15 mouse cellular contexts compared by ENCODE assay signal in genomic region chr1:176995419-176995775, GRCm38 (mm10).
DNase-seq lines count a peak whose midpoint lies in the region; ATAC-seq and TF ChIP-seq lines count a peak whose summit lies in the region.
"Had no signal": no experiment of that assay in that cellular context is flagged by ENCODE, and none has a peak within 500 bp of the region (broad histone marks: within the 10 kb centered on the region; RNA-seq: fewer than 3 reads in every experiment).

No protein-coding gene starts in this region.

- DNase-seq in left cerebral cortex, adult 2 months (ENCODE audit: extremely low spot score in 1 of 2, low spot score in 2 of 2), result no peak
- no peak for DNase-seq in left cerebral cortex, postnatal 10 days (ENCODE audit: extremely low spot score in 1 of 2, low spot score in 2 of 2)
- no peak for DNase-seq in forebrain, postnatal 0 days
- DNase-seq in limb, embryonic 10.5 days (ENCODE audit: low spot score), result no peak
- DNase-seq in right cerebral cortex, adult 2 months (ENCODE audit: low spot score in 2 of 2), result no peak
- DNase-seq in thymus, postnatal 0 days (ENCODE audit: low spot score), result no peak
- no peak for DNase-seq in thymus, postnatal 25 days
- DNase-seq: B cell, adult 2 months; cerebellum, adult 9-10 months; heart, adult 18-20 months; heart, postnatal 14 days; kidney, postnatal 36 days had no signal

- H3K4me2 ChIP-seq in forebrain, postnatal 0 days (ENCODE audit: low read depth), result no peak overlapping the region
- no peak overlapping the region for H3K4me2 ChIP-seq in neural tube, embryonic 14.5 days (ENCODE audit: low read depth, low read length)
- H3K4me2 ChIP-seq: liver, embryonic 15.5 days had no signal

- 80% methylated on average over 4 of the region's 4 CpGs for WGBS in forebrain, postnatal 0 days
- WGBS in limb, embryonic 10.5 days, result 87% methylated on average over 4 of the region's 4 CpGs
- whole genome bisulfite sequencing in neural tube, embryonic 14.5 days, result 81% methylated on average over 4 of the region's 4 CpGs

- H3K4me1 ChIP-seq in forebrain, postnatal 0 days (ENCODE audit: insufficient read depth), result peaks cover 41% of the 10 kb centered on the region
- H3K4me1 ChIP-seq in limb, embryonic 10.5 days, result peaks cover 55% of the 10 kb centered on the region
- peaks cover 35% of the 10 kb centered on the region for H3K4me1 ChIP-seq in neural tube, embryonic 14.5 days (ENCODE audit: control insufficient read depth, insufficient read depth, low read length)

- no peaks in the 10 kb centered on the region for H3K9me3 ChIP-seq in forebrain, postnatal 0 days (ENCODE audit: low read length)
- H3K9me3 ChIP-seq in limb, embryonic 10.5 days (replicated peaks), result no peaks in the 10 kb centered on the region
- H3K9me3 ChIP-seq in neural tube, embryonic 14.5 days (ENCODE audit: control insufficient read depth, low read length), result no peaks in the 10 kb centered on the region
- H3K9me3 ChIP-seq: G1E; liver, embryonic 15.5 days had no signal

- no peaks in the 10 kb centered on the region for H3K36me3 ChIP-seq in forebrain, postnatal 0 days (ENCODE audit: insufficient read depth)
- H3K36me3 ChIP-seq in limb, embryonic 10.5 days, result no peaks in the 10 kb centered on the region
- no peaks in the 10 kb centered on the region for H3K36me3 ChIP-seq in neural tube, embryonic 14.5 days (ENCODE audit: control insufficient read depth, insufficient read depth, low read length)
- H3K36me3 ChIP-seq: liver, embryonic 15.5 days had no signal

- no peak overlapping the region for H3K9ac ChIP-seq in forebrain, postnatal 0 days
- no peak overlapping the region; the same call in 1 of the 2 replicates for H3K9ac ChIP-seq in neural tube, embryonic 14.5 days (replicated peaks; ENCODE audit: low read depth, low read length)
- H3K9ac ChIP-seq: liver, embryonic 15.5 days had no signal

- ATAC-seq in forebrain, postnatal 0 days, result no peak
- no peak for ATAC-seq in neural tube, embryonic 14.5 days (ENCODE audit: low read depth)

- TF ChIP-seq CTCF in left cerebral cortex, adult 2 months (IDR thresholded peaks at IDR 0.05), result no peak
- no peak for TF ChIP-seq CTCF in forebrain, postnatal 0 days (IDR thresholded peaks at IDR 0.05; ENCODE audit: low read depth)

- intact Hi-C loops in left cerebral cortex, adult 2 months (cut with DNase I), result loop anchor here (5.0 kb wide), 2 partner anchors 113 to 192 kb away; no protein-coding TSS in a partner anchor
- intact Hi-C loops in left cerebral cortex, postnatal 10 days (cut with DNase I), result loop anchor here (10.0 kb wide), 2 partner anchors 111 to 689 kb away; no protein-coding TSS in a partner anchor

- H3K27ac ChIP-seq in left cerebral cortex, adult 2 months, result peak overlapping the region; percentile 63
- peak overlapping the region; percentile 89 for H3K27ac ChIP-seq in forebrain, postnatal 0 days (ENCODE audit: low read depth, low read length)
- peak overlapping the region; percentile 42 for H3K27ac ChIP-seq in limb, embryonic 10.5 days
- peak overlapping the region; percentile 13; the same call in 1 of the 2 replicates for H3K27ac ChIP-seq in neural tube, embryonic 14.5 days (ENCODE audit: low read depth, low read length)
- H3K27ac ChIP-seq: liver, embryonic 15.5 days had no signal

- H3K4me3 ChIP-seq in left cerebral cortex, adult 2 months, result no peak overlapping the region
- H3K4me3 ChIP-seq in forebrain, postnatal 0 days (ENCODE audit: low read depth, low read length), result no peak overlapping the region
- H3K4me3 ChIP-seq in limb, embryonic 10.5 days, result no peak overlapping the region
- no peak overlapping the region for H3K4me3 ChIP-seq in neural tube, embryonic 14.5 days (ENCODE audit: low read depth, low read length)
- H3K4me3 ChIP-seq: liver, embryonic 15.5 days had no signal

- H3K27me3 ChIP-seq in forebrain, postnatal 0 days (ENCODE audit: insufficient read depth, low read length), result no peaks in the 10 kb centered on the region
- peaks cover 14% of the 10 kb centered on the region for H3K27me3 ChIP-seq in limb, embryonic 10.5 days (ENCODE audit: low read depth, poor library complexity, severe bottlenecking)
- H3K27me3 ChIP-seq in neural tube, embryonic 14.5 days (ENCODE audit: control insufficient read depth, insufficient read depth, low read length), result no peaks in the 10 kb centered on the region
- H3K27me3 ChIP-seq: liver, embryonic 15.5 days had no signal

Comparison
In these comparisons a context has a peak if more than half of its experiments do, and no peak if none do; other contexts are left out.
1. H3K27ac ChIP-seq: peak in every context shown above with its lines; median percentile 89 in forebrain, postnatal 0 days; 63 in left cerebral cortex, adult 2 months; 42 in limb, embryonic 10.5 days; 13 in neural tube, embryonic 14.5 days.